Mouse (Mus musculus): ENCODE data around the gene Klf12.

- TF ChIP-seq MAX (IDR thresholded peaks at IDR 0.05; ENCODE audit: low read depth): no peak
- no peak for TF ChIP-seq POLR2A (IDR thresholded peaks at IDR 0.05; ENCODE audit: insufficient read length, low read depth)
- TF ChIP-seq CEBPB (IDR thresholded peaks at IDR 0.05; ENCODE audit: insufficient read depth, poor library complexity, severe bottlenecking): no peak
- no peak for TF ChIP-seq TCF12 (IDR thresholded peaks at IDR 0.05; ENCODE audit: insufficient read depth, poor library complexity, severe bottlenecking)
- TF ChIP-seq TCF3 (IDR thresholded peaks at IDR 0.05; ENCODE audit: insufficient read length, low read depth): no peak
- no peak for TF ChIP-seq USF1 (IDR thresholded peaks at IDR 0.05; ENCODE audit: low read depth)
- TF ChIP-seq MYOD1 (IDR thresholded peaks at IDR 0.05; ENCODE audit: control insufficient read depth in 1 of 3, insufficient read length in 2 of 3, low read depth in 2 of 3): no peak
- TF ChIP-seq REST (IDR thresholded peaks at IDR 0.05; ENCODE audit: insufficient read depth, insufficient read length): no peak
- TF ChIP-seq E2F4 (IDR thresholded peaks at IDR 0.05; ENCODE audit: insufficient read depth): no peak
- TF ChIP-seq POLR2AphosphoS2 (IDR thresholded peaks at IDR 0.05; ENCODE audit: insufficient read length, low read depth): no peak
These were observed 71.4 kb downstream of the Klf12 start for GRCm38 (mm10) chr14:100213066-100213465.
